Mouse (Mus musculus) heart, postnatal 0 days (tissue): ENCODE measurements around the gene Atxn2.

ENCODE experiments used
- CTCF ChIP-seq: IDR thresholded peaks from 2 replicates; pipeline ENCODE4 v1.5.1; 2016; ENCODE audit warnings: antibody characterized with exemption, control low read depth, low read depth
- EP300 ChIP-seq: IDR thresholded peaks from 2 replicates; pipeline ENCODE4 v1.6.1; 2016; ENCODE audit warnings: antibody characterized with exemption, low read depth

DNA sequence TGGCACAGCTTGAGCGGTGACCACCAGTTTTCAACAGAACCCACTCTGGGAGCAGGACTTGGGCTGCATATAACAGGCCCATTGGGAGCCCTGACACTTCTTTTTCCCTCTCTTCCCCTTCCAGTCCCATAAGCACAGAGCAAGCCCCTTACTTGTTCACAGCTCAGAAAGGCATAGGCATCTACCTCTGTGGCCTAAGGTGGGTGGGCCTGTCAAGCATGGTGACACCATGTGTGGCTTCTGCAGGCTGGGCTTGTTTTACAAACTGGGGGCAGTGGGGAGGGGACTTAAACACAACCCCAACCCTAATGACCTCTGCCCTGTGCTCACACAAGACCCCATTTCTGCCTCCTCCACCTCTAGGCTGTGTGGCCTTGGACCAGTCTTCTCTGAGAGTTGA, 112.5 kb downstream of the Atxn2 start:
- TF ChIP-seq CTCF: no peak
- no peak for TF ChIP-seq EP300
